Mouse (Mus musculus) megakaryocyte-erythroid progenitor cell, adult 5-6 weeks (primary cell): ENCODE data around the gene Ankfn1. TPM values are rescaled to one million over a fixed set of nuclear protein-coding genes. Genes with fewer than 3 reads are reported as not detected.
A peak's percentile ranks its signal among the peaks of the same experiment; 100 is the strongest.

Source experiments
- ATAC-seq: replicated peaks from 2 replicates; pipeline ENCODE4 v1.8.0; 2016; ENCODE audit warnings: mild to moderate bottlenecking, inconsistent platforms; ENCODE audit not compliant: severe bottlenecking, poor library complexity, low FRiP score, low TSS enrichment
- total RNA-seq, 2 experiments: library from RNA; stranded (forward) in 1 of 2; stranded (reverse) in 1 of 2; fragments of 200-1000, 215-1000 nt in 1 of 2; fragments of >200 nt in 1 of 2; fragmentation: Nextera tagmentation in 1 of 2; gene quantifications; 2 replicates each; pipeline ENCODE4 v1.2.3; 2014 to 2017

Gene Ankfn1
- total RNA-seq, 2 experiments from 2014 or later: not detected

- ATAC-seq: no peak
Observed at GRCm38 (mm10) chr11:89506595-89507245, 270.7 kb downstream of the Ankfn1 start.

- ATAC-seq: no peak
Observed at GRCm38 (mm10) chr11:89505046-89505445, 272.4 kb downstream of the Ankfn1 start.

GRCm38 (mm10) chr11:89501796-89502195 lies 275.7 kb downstream of the Ankfn1 start:
- ATAC-seq: no peak

- no peak for ATAC-seq
Observed at GRCm38 (mm10) chr11:89500961-89501360, 276.5 kb downstream of the Ankfn1 start.

GRCm38 (mm10) chr11:89481084-89481483 lies 296.4 kb downstream of the Ankfn1 start:
- ATAC-seq: no peak

GRCm38 (mm10) chr11:89476927-89477326 lies 300.5 kb downstream of the Ankfn1 start:
- no peak for ATAC-seq

GRCm38 (mm10) chr11:89476047-89476446 lies 301.4 kb downstream of the Ankfn1 start:
- ATAC-seq: no peak

GRCm38 (mm10) chr11:89472871-89473270 lies 304.6 kb downstream of the Ankfn1 start:
- no peak for ATAC-seq

GRCm38 (mm10) chr11:89465381-89465780 lies 312.1 kb downstream of the Ankfn1 start:
- no peak for ATAC-seq

GRCm38 (mm10) chr11:89462216-89462615 lies 315.2 kb downstream of the Ankfn1 start:
- ATAC-seq: no peak

- ATAC-seq: no peak
Observed at GRCm38 (mm10) chr11:89459437-89459836, 318.0 kb downstream of the Ankfn1 start.

- ATAC-seq: no peak
Observed at GRCm38 (mm10) chr11:89455647-89456231, 321.7 kb downstream of the Ankfn1 start.

- no peak for ATAC-seq
Observed at GRCm38 (mm10) chr11:89454702-89455101, 322.8 kb downstream of the Ankfn1 start.

- ATAC-seq: no peak
Observed at GRCm38 (mm10) chr11:89452862-89453261, 324.6 kb downstream of the Ankfn1 start.

- no peak for ATAC-seq
Observed at GRCm38 (mm10) chr11:89450406-89450805, 327.0 kb downstream of the Ankfn1 start.

GRCm38 (mm10) chr11:89448986-89449385 lies 328.5 kb downstream of the Ankfn1 start:
- ATAC-seq: no peak

GRCm38 (mm10) chr11:89447477-89447876 lies 330.0 kb downstream of the Ankfn1 start:
- ATAC-seq: no peak

- ATAC-seq: no peak
Observed at GRCm38 (mm10) chr11:89440566-89440965, 336.9 kb downstream of the Ankfn1 start.

- ATAC-seq: 0 out of 2 replicates have a peak, but pooled peaks have one; percentile 34
Observed at GRCm38 (mm10) chr11:89424358-89424757, 353.1 kb downstream of the Ankfn1 start.

GRCm38 (mm10) chr11:89422637-89423036 lies 354.8 kb downstream of the Ankfn1 start:
- ATAC-seq: no peak

GRCm38 (mm10) chr11:89420767-89421438 lies 356.6 kb downstream of the Ankfn1 start:
- ATAC-seq: no peak
